Mouse (Mus musculus) CD4-positive naive resting alpha-beta T cell, adult 57 days (primary cell): ENCODE data around the gene Ttll12. TPM values are rescaled to one million over a fixed set of nuclear protein-coding genes. Genes with fewer than 3 reads are reported as not detected.

Experiments
- total RNA-seq: library from RNA; stranded (reverse); gene quantifications from one replicate; pipeline ENCODE4 v1.2.4, GENCODE M21; 2023

Ttll12 gene
- 21.7 TPM for total RNA-seq

DNA sequence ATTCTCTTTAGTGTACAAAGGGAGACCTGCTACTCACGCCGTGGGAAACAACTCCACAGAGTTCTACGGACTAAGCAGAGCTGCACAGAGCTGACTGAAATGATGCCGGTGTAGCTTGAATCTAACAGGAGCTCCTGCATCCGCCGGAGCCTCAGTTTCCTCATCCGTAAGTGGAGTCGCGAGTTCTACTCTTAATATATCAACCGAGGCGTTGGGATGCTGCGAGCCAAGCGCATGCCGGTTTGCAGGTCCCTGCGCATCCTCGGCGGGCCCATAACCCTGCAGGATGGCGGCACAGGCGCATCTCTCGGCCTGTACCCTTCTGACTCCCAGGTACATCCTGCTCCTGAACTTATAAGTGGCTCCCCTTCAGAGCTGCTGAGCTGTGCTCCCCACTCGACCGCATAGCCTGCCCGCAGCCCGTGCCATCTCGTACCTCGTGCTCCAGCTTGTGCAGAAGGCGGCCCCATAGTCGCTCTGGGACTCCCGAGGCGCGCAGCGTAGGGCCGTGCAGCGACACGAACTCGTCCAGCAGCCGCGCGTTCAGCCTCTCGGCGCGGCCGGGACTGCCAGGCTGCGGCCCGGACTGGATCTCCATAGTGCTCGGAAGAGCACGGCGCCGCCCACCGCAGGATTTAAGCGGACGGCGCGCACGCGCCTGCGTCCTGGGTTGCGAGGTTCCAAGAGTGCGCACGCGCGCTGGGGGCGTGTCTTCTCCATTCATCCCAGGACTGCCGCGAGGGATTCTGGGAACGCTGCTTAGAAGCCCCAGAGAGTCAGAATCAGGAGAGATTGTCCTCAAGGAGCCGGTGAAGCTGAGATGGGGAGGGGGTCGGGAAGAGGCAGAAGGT, at the start of gene Ttll12:
Gene Ttll12, minus strand, starts transcription at position 645 of the 851 bp plus-strand sequence.

DNA sequence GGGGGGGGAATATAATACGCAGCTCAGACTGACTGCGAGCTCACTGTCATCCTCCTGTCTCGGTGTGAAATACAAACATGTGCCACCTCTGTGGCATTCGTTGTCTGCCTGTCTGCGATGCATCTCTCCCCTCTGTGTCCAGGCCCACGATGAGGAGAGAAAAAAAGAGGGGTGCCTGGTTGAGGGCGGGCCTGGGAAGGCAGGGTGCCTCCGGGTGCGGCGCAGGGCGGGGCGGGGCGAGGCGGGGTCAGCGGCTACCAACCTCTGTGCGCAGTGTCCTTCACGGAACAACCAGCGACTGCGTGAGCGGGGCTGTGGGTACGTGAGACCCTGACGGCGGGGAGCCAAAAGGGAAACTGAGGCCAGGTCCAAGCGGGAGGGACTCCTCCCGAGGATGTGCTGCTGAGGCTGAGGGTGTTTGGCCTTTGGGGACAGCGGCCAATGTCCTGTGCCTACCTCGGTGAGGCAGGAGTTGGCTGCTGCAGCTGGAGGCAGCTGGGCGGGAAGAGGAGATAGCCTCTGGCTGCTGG, 31.6 kb downstream of the Ttll12 start, which contains the start of the genes Tspo and Mcat:
Gene Tspo, plus strand, starts transcription at position 266 of the 530 bp plus-strand sequence.
Gene Mcat, minus strand, starts transcription at position 461 of the 530 bp plus-strand sequence.

GRCm38 (mm10) chr15:83526424-83527091, 68.4 kb downstream of the Ttll12 start, which contains the start of gene Bik:
Gene Bik, plus strand, starts transcription at chr15:83526862.

Other genes starting within 250 kb of the Ttll12 start
- gene Arfgap3, start 244.9 kb downstream of the Ttll12 start, total RNA-seq = 8.8 TPM
- 28.1 TPM for gene Pacsin2, start 130.6 kb downstream of the Ttll12 start, total RNA-seq
- 8.1 TPM for gene Ttll1, start 84.3 kb downstream of the Ttll12 start, total RNA-seq
- 2.5 TPM for gene Bik, start 68.3 kb downstream of the Ttll12 start, total RNA-seq
- gene Tspo, start 31.6 kb downstream of the Ttll12 start, total RNA-seq = 114 TPM
- 16.2 TPM for gene Mcat, start 31.4 kb downstream of the Ttll12 start, total RNA-seq
- not detected for gene Scube1, start 129.9 kb upstream of the Ttll12 start, total RNA-seq
- not detected for gene Mpped1, start 184.3 kb upstream of the Ttll12 start, total RNA-seq